Mouse (Mus musculus) stomach, embryonic 14.5 days (tissue): ENCODE data around the gene Ctsf. TPM values are rescaled to one million over a fixed set of nuclear protein-coding genes. Genes with fewer than 3 reads are reported as not detected.
"Not testable (repeated sequence)": the region's sequence is repeated elsewhere in the genome, so short reads cannot be mapped to it uniquely, and the experiment has no call there.

Experiments used
- ATAC-seq: fragments of 200-750 bp; cut with Nextera tagmentation; 2 replicates; pipeline ENCODE4 v1.8.0; 2017; ENCODE audit warnings: low read depth, moderate TSS enrichment; ENCODE audit not compliant: insufficient number of reproducible peaks, insufficient read depth, low FRiP score
- H3K27ac ChIP-seq: fragments of 300-500 bp; sonication (generic); 2 replicates; pipeline ENCODE4 v1.5.1; 2014; ENCODE audit warnings: mild to moderate bottlenecking, low read length, moderate library complexity, mixed read lengths
- H3K27me3 ChIP-seq: fragments of 300-500 bp; sonication (generic); 2 replicates; pipeline ENCODE4 v1.6.1; 2014; ENCODE audit warnings: low read length, control low read depth, mixed read lengths; ENCODE audit not compliant: control insufficient read depth, insufficient read depth
- H3K36me3 ChIP-seq: fragments of 300-500 bp; sonication (generic); 2 replicates; pipeline ENCODE4 v1.6.1; 2014; ENCODE audit warnings: mild to moderate bottlenecking, control low read depth, low read length, moderate library complexity, mixed read lengths; ENCODE audit not compliant: control insufficient read depth, insufficient read depth
- H3K4me1 ChIP-seq: fragments of 300-500 bp; sonication (generic); 2 replicates; pipeline ENCODE4 v1.6.1; 2014; ENCODE audit warnings: low read length, control low read depth, mixed read lengths; ENCODE audit not compliant: control insufficient read depth, insufficient read depth
- H3K4me2 ChIP-seq: fragments of 300-500 bp; sonication (generic); replicated peaks from 2 replicates; pipeline ENCODE4 v1.6.1; 2014; ENCODE audit warnings: low read depth, low read length, control low read depth
- H3K4me3 ChIP-seq: fragments of 300-500 bp; sonication (generic); 2 replicates; pipeline ENCODE4 v1.5.1; 2014; ENCODE audit warnings: low read depth, low read length, control low read depth
- H3K9ac ChIP-seq: fragments of 300-500 bp; sonication (generic); replicated peaks from 2 replicates; pipeline ENCODE4 v1.6.1; 2014; ENCODE audit warnings: low read depth, mild to moderate bottlenecking, control low read depth, low read length, moderate library complexity, mixed read lengths
- H3K9me3 ChIP-seq: fragments of 300-500 bp; sonication (generic); 2 replicates; pipeline ENCODE4 v1.6.1; 2016; ENCODE audit warnings: low read depth, low read length, control low read depth; ENCODE audit not compliant: control insufficient read depth
- WGBS: fragments of 180-500 bp; shearing (Covaris S2); extraction: QIAGEN DNeasy Blood & Tissue Kit; methylation state at CpG from one replicate; pipeline ENCODE4 v1.1.7; 2014; 5-methylcytosine and 5-hydroxymethylcytosine counted together
- polyA plus RNA-seq: library from polyadenylated mRNA; unstranded; fragments of >200 nt; fragmentation: Nextera tagmentation; extraction: Ambion mirVana; gene quantifications from 2 replicates; pipeline ENCODE4 v1.2.1, GENCODE M21; 2014

Ctsf gene
- polyA plus RNA-seq: 22.7 and 30.0 TPM in 2 replicates

DNA sequence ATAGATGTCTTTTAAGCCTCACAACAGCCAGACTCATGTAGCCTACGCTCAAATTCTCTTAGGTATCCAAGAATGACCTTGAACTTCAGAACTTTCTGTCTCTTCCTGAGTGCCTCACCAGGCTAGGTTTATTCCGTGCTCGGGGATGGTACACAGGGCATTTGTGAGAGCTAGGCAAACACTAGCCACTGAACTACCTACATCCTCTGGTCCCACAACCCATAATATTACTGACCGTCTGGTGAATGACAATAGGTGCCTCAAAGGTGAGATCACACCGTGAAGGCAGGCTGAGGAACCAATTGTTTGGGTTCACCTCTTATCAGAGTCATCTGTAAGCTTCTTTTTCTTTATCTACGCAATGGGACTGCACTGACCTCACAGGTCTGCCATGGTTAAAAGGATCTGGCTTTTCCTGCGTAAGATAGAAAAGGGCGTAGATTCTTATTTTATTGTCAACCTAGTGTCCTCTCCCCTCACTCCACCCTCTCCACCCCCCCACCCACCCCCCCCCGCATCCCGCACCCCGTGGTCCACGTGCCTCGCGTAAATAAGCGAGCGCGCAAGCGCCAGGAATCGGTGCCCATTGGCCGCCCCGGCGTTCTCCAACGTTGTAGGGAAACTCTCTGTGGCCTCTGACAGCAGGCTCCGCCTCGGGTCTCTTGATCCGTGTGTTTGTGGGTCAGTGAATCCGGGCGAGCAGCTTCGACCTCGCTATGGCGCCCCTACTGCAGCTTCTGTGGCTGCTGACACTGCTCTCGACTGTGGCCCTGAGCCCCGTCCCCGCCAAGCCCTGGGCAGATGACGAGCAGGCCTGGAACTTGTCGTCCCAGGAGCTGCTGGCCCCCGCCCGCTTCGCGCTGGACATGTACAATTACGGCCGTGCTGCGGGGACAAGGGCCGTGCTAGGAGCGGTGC lies at the start of gene Ctsf:
Gene Ctsf (plus strand): TSS at position 579 of the 918 bp plus-strand sequence.
- Histone ChIP-seq H3K4me3 (peak within 1 kb of the TSS; percentile 61), H3K36me3 (no peaks in the 10 kb centered on the region), H3K9ac (peak within 1 kb of the TSS; percentile 50), H3K4me2 (peak within 1 kb of the TSS; percentile 97), H3K27ac (peak within 1 kb of the TSS; percentile 15; the same call in 1 of the 2 replicates), H3K4me1 (peaks cover 5% of the 10 kb centered on the region), H3K9me3 (no peaks in the 10 kb centered on the region), H3K27me3 (no peaks in the 10 kb centered on the region)
- 3% methylated on average over 45 of the region's 45 CpGs for WGBS
- peak; percentile 76; the same call in 1 of the 2 replicates for ATAC-seq

DNA sequence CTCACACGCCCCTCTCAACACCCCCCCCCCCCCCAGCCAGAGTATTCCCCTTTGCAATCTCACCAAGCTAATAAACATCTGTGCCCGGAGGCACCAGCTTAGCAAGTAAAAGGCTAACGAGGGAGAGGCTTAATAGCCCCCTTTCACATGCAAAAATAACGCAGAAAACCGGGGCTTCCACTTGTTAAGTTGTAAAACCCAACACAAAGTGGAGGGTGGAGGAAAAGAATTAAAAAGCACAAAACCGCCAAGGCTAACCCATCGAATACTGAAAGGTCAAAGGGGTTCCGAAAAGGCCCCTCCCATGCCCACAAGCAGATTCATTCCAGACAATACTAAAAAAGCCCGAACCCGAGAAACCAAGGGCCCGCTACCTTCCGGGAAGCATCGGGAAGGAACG lies 44.6 kb upstream of the Ctsf start:
- ATAC-seq: no peak
- Histone ChIP-seq H3K27ac (no peak overlapping the region), H3K9ac (peak overlapping the region; percentile 76), H3K4me1 (peaks cover 11% of the 10 kb centered on the region), H3K27me3 (no peaks in the 10 kb centered on the region), H3K9me3 (no peaks in the 10 kb centered on the region), H3K4me3 (peak overlapping the region; percentile 93), H3K4me2 (peak overlapping the region; percentile 91), H3K36me3 (no peaks in the 10 kb centered on the region)
- under 1% methylated on average over 14 of the region's 14 CpGs for WGBS

DNA sequence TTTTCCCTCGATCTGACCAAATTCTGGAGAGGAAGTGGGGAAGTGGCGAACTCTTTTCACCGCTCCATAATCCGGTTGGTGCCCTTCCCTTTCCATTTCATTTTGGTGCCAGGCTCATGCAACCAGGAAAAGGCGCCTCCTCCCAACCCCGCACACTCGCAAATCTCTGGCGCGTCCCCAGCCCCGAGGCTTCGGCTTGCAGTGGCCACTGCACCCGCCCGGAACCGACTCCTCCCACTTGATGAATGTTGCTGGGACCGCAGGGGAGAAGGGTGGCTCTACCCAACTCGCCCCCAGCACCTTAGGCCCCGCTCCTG lies 44.2 kb upstream of the Ctsf start:
- Histone ChIP-seq H3K27ac (peak overlapping the region; percentile 95), H3K27me3 (no peaks in the 10 kb centered on the region), H3K9me3 (no peaks in the 10 kb centered on the region), H3K36me3 (no peaks in the 10 kb centered on the region), H3K4me2 (peak overlapping the region; percentile 91), H3K4me1 (peaks cover 11% of the 10 kb centered on the region), H3K4me3 (peak overlapping the region; percentile 93), H3K9ac (peak overlapping the region; percentile 76)
- WGBS: under 1% methylated on average over 17 of the region's 17 CpGs
- no peak for ATAC-seq

DNA sequence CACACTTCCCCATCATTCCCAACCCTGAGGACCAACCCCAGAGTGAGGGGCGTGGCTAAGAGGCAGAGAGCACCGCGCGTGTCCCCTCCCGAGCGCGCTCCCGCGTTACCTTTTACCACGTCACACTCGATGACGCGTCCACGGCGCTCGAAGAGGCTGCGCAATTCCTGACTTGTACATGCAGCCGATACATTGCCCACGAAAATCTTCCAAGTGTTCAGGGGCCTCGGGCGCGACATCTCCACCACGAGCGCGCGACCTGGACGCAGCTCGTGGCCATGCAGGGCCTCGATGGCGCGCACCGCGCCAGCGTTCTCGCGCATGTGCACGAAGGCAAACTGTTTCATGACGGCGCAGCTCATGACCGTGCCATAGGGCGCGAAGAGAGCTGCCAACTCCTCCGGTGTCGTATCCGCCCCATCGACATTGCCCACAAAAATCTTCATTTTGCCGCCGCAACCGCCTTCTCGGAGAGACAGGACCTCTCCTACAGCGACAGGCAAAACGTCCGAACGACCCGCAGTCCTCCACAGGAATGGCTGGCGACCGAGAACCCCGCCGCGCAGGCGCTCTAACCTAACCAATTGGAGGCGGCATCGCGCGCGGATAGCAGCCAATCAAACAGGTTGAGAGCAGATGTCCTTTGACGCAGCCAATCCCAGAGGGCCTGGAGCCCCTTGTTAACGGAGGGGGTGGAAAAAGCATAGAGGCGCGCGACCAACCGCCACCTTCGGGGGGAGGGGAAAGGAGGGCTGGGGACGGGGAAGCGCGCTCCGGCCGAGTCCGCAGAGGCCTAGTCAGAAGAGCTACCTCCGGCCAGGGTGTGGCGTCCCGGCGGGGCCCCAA lies 43.6 kb upstream of the Ctsf start, which contains the start of the genes Gm21992 and Rbm14:
Gene Gm21992 (minus strand): TSS at position 550 of the 846 bp plus-strand sequence.
Gene Rbm14 (minus strand): TSS at position 572 of the 846 bp plus-strand sequence.
- Histone ChIP-seq H3K36me3 (no peaks in the 10 kb centered on the region), H3K4me3 (peak within 1 kb of the TSS; percentile 93), H3K27ac (peak within 1 kb of the TSS; percentile 95), H3K27me3 (no peaks in the 10 kb centered on the region), H3K4me1 (peaks cover 11% of the 10 kb centered on the region), H3K4me2 (peak within 1 kb of the TSS; percentile 91), H3K9me3 (no peaks in the 10 kb centered on the region), H3K9ac (peak within 1 kb of the TSS; percentile 76)
- ATAC-seq: peak; percentile 99
- under 1% methylated on average over 83 of the region's 83 CpGs for WGBS

DNA sequence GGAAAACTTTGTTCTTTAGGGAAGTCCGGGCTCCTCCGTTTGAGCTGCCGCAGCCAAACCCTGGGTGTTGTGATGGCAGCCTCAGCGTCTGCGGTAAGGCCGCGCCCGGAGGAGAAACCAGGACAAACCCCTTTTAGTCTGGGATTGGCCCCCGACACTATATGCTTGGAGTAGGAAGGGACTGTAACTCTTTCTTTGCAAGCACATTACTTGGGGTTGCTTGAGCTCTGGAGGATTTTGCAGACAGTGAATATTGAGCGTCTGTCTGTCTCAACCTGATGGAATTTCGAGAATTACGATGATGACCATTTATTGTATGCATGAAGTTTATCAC lies 43.1 kb upstream of the Ctsf start:
- peaks cover 11% of the 10 kb centered on the region for H3K4me1 ChIP-seq
- ATAC-seq: no peak; the same call in 1 of the 2 replicates
- H3K9ac ChIP-seq: peak overlapping the region; percentile 71
- peak overlapping the region; percentile 46 for H3K4me2 ChIP-seq
- peak overlapping the region; percentile 93 for H3K4me3 ChIP-seq
- H3K27ac ChIP-seq: peak overlapping the region; percentile 95
- WGBS: 3% methylated on average over 12 of the region's 12 CpGs
- no peaks in the 10 kb centered on the region for H3K9me3 ChIP-seq
- H3K36me3 ChIP-seq: no peaks in the 10 kb centered on the region
- H3K27me3 ChIP-seq: no peaks in the 10 kb centered on the region

DNA sequence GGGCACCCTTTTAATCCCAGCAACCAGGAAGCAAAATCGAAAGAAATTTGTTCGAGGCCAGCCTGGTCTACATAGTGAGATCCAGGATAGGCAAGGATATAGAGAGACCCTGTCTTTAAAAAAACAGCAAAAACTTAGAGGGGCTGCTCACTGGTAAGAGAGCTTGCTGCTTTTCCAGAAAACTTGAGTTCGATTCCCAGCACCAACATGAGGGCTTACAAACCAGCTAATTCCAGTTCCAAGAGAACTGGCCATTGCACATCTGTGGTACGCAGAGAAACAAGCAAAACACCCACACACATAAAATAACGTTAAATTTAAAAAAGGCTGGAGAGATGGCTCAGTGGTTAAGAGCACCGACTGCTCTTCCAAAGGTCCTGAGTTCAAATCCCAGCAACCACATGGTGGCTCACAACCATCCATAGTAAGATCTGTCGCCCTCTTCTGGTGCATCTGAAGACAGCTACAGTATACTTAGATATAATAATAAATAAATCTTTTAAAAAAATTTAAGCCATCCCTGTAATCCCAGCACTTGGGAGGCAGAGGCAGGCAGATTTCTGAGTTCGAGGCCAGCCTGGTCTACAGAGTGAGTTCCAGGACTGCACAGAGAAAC lies 42.5 kb upstream of the Ctsf start:
- 77% methylated on average over 8 of the region's 8 CpGs for WGBS
- H3K36me3 ChIP-seq, ATAC-seq, H3K27me3 ChIP-seq, H3K9me3 ChIP-seq: not testable (repeated sequence)
- Histone ChIP-seq H3K4me3 (peak overlapping the region; percentile 93), H3K4me1 (peaks cover 11% of the 10 kb centered on the region), H3K27ac (peak overlapping the region; percentile 95), H3K4me2 (peak overlapping the region; percentile 46), H3K9ac (peak overlapping the region; percentile 71; the same call in 1 of the 2 replicates)

DNA sequence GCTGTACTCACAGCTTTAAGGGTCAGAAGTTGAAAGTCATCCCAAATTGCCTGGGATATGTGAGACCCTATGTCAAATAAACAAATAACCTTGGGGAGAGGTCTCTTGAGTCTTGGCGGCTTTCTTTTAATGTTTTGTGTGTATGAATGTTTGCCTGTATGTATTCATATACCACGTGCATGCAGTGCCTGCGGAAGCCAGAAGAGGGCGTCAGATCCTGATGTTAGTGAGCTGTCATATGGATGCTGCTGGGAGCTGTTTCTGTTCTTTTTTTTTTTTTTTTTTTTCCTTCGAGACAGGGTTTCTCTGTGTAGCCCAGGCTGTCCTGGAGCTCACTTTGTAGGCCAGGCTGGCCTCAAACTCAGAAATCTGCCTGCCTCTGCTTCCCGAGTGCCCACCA lies 41.9 kb upstream of the Ctsf start:
- Histone ChIP-seq H3K4me1 (peaks cover 11% of the 10 kb centered on the region), H3K36me3 (no peaks in the 10 kb centered on the region), H3K27me3 (no peaks in the 10 kb centered on the region), H3K27ac (no peak overlapping the region), H3K4me3 (no peak overlapping the region), H3K9ac (no peak overlapping the region), H3K9me3 (no peaks in the 10 kb centered on the region), H3K4me2 (no peak overlapping the region)
- 82% methylated on average over 6 of the region's 6 CpGs for WGBS
- ATAC-seq: no peak
